Mouse (Mus musculus) myocyte (in vitro differentiated cells): ENCODE data around the gene Adam33.

Experiments
- CEBPB ChIP-seq: IDR thresholded peaks from 2 replicates; pipeline ENCODE4 v1.6.1; 2011; ENCODE audit warnings: mild to moderate bottlenecking, moderate library complexity; ENCODE audit not compliant: poor library complexity, insufficient read depth, severe bottlenecking
- E2F4 ChIP-seq: IDR thresholded peaks from one replicate; pipeline ENCODE4 v1.6.1; 2011; ENCODE audit warnings: mild to moderate bottlenecking, control low read depth, moderate library complexity; ENCODE audit not compliant: insufficient read depth
- MAX ChIP-seq: IDR thresholded peaks from one replicate; pipeline ENCODE4 v1.6.1; 2011; ENCODE audit warnings: low read depth, mild to moderate bottlenecking, control low read depth
- MYOD1 ChIP-seq, 3 experiments: IDR thresholded peaks; one replicate each; pipeline ENCODE4 v1.6.1; 2011; ENCODE audit warnings: control low read depth in 2 of 3, low read depth in 2 of 3, mild to moderate bottlenecking in 2 of 3, moderate library complexity in 1 of 3; ENCODE audit not compliant: insufficient read length in 2 of 3, control insufficient read depth in 1 of 3
- MYOG ChIP-seq, 3 experiments: IDR thresholded peaks; one replicate each; pipeline ENCODE4 v1.6.1; 2011; ENCODE audit warnings: control low read depth in 2 of 3, low read depth in 2 of 3, mild to moderate bottlenecking in 2 of 3; ENCODE audit not compliant: insufficient read length in 2 of 3, control insufficient read depth in 1 of 3, insufficient read depth in 1 of 3
- POLR2A ChIP-seq: IDR thresholded peaks from one replicate; pipeline ENCODE4 v1.6.1; 2011; ENCODE audit warnings: low read depth, mild to moderate bottlenecking, control low read depth, moderate library complexity; ENCODE audit not compliant: insufficient read length
- POLR2AphosphoS2 ChIP-seq: IDR thresholded peaks from one replicate; pipeline ENCODE4 v1.6.1; 2011; ENCODE audit warnings: low read depth, control low read depth; ENCODE audit not compliant: insufficient read length
- REST ChIP-seq: IDR thresholded peaks from one replicate; pipeline ENCODE4 v1.6.1; 2011; ENCODE audit warnings: mild to moderate bottlenecking, control low read depth, moderate library complexity; ENCODE audit not compliant: insufficient read depth, insufficient read length
- SRF ChIP-seq: IDR thresholded peaks from one replicate; pipeline ENCODE4 v1.6.1; 2011; ENCODE audit warnings: low read depth; ENCODE audit not compliant: control insufficient read depth, insufficient read length
- TCF12 ChIP-seq: IDR thresholded peaks from one replicate; pipeline ENCODE4 v1.6.1; 2011; ENCODE audit warnings: mild to moderate bottlenecking, control low read depth; ENCODE audit not compliant: poor library complexity, insufficient read depth, severe bottlenecking
- TCF3 ChIP-seq: IDR thresholded peaks from one replicate; pipeline ENCODE4 v1.6.1; 2011; ENCODE audit warnings: low read depth, control low read depth; ENCODE audit not compliant: insufficient read length
- USF1 ChIP-seq: IDR thresholded peaks from one replicate; pipeline ENCODE4 v1.6.1; 2011; ENCODE audit warnings: low read depth, mild to moderate bottlenecking, control low read depth, moderate library complexity

GRCm38 (mm10) chr2:131052043-131052442, 11.6 kb downstream of the Adam33 start:
- TF ChIP-seq POLR2A (no peak), TCF12 (no peak), MYOD1 (IDR thresholded peaks at IDR 0.05; ENCODE audit: control insufficient read depth in 1 of 3, insufficient read length in 2 of 3, low read depth in 2 of 3) (no peak), MYOG (IDR thresholded peaks at IDR 0.05; ENCODE audit: control insufficient read depth in 1 of 3, insufficient read depth in 1 of 3, insufficient read length in 2 of 3, low read depth in 2 of 3) (no peak), MAX (no peak), CEBPB (no peak), REST (no peak), POLR2AphosphoS2 (no peak), SRF (no peak), USF1 (no peak), E2F4 (no peak), TCF3 (no peak)
